14 mouse cellular contexts compared by ENCODE assay signal in genomic region chr5:9358076-9358475, GRCm38 (mm10).
A peak's percentile ranks its signal among the peaks of the same experiment; 100 is the strongest.
DNase-seq lines count a peak whose midpoint lies in the region; ATAC-seq lines count a peak whose summit lies in the region.
"Had no signal": no experiment of that assay in that cellular context is flagged by ENCODE, and none has a peak within 500 bp of the region (broad histone marks: within the 10 kb centered on the region; RNA-seq: fewer than 3 reads in every experiment).

No protein-coding gene starts in this region.

- H3K36me3 ChIP-seq in forebrain, embryonic 12.5 days (replicated peaks), result no peaks in the 10 kb centered on the region
- no peaks in the 10 kb centered on the region for H3K36me3 ChIP-seq in forebrain, embryonic 11.5 days (ENCODE audit: control insufficient read depth, insufficient read depth, low read length)
- no peaks in the 10 kb centered on the region for H3K36me3 ChIP-seq in forebrain, embryonic 16.5 days (ENCODE audit: control insufficient read depth, insufficient read depth)
- no peaks in the 10 kb centered on the region for H3K36me3 ChIP-seq in midbrain, embryonic 12.5 days
- H3K36me3 ChIP-seq: limb, embryonic 12.5 days had no signal

- H3K27ac ChIP-seq in forebrain, embryonic 12.5 days, result no peak overlapping the region
- no peak overlapping the region for H3K27ac ChIP-seq in forebrain, embryonic 11.5 days (ENCODE audit: low read depth, low read length)
- no peak overlapping the region for H3K27ac ChIP-seq in forebrain, embryonic 16.5 days (ENCODE audit: low read length)
- H3K27ac ChIP-seq in midbrain, embryonic 12.5 days (replicated peaks), result 0 out of 2 replicates have a peak overlapping the region, but pooled peaks have one; percentile 54
- H3K27ac ChIP-seq: limb, embryonic 12.5 days had no signal

- no peak overlapping the region for H3K9ac ChIP-seq in forebrain, embryonic 12.5 days
- H3K9ac ChIP-seq in forebrain, embryonic 11.5 days (ENCODE audit: low read length), result no peak overlapping the region
- no peak overlapping the region for H3K9ac ChIP-seq in forebrain, embryonic 16.5 days (replicated peaks; ENCODE audit: low read depth, low read length)
- no peak overlapping the region for H3K9ac ChIP-seq in midbrain, embryonic 12.5 days (replicated peaks)
- H3K9ac ChIP-seq: limb, embryonic 12.5 days had no signal

- no peaks in the 10 kb centered on the region for H3K9me3 ChIP-seq in forebrain, embryonic 12.5 days
- no peaks in the 10 kb centered on the region for H3K9me3 ChIP-seq in forebrain, embryonic 11.5 days (ENCODE audit: control insufficient read depth, low read length)
- no peaks in the 10 kb centered on the region for H3K9me3 ChIP-seq in forebrain, embryonic 16.5 days (ENCODE audit: control insufficient read depth, low read length)
- H3K9me3 ChIP-seq in midbrain, embryonic 12.5 days, result no peaks in the 10 kb centered on the region
- H3K9me3 ChIP-seq: limb, embryonic 12.5 days had no signal

- DNase-seq in forebrain, embryonic 11.5 days (ENCODE audit: low spot score), result no peak
- DNase-seq in retina, embryonic 14.5 days (ENCODE audit: low spot score), result peak; percentile 46
- no peak for DNase-seq in testis, postnatal 10 days (ENCODE audit: low spot score)
- DNase-seq in heart, adult 11 months, result no peak
- DNase-seq: cerebellum, adult 8-10 months; heart, postnatal 36 days; kidney, adult 9 months; lung, postnatal 36 days had no signal

- H3K4me1 ChIP-seq in forebrain, embryonic 12.5 days, result peaks cover 9% of the 10 kb centered on the region
- H3K4me1 ChIP-seq in forebrain, embryonic 11.5 days (replicated peaks; ENCODE audit: control insufficient read depth, insufficient read depth, low read length), result no peaks in the 10 kb centered on the region
- peaks cover 6% of the 10 kb centered on the region for H3K4me1 ChIP-seq in forebrain, embryonic 16.5 days (replicated peaks; ENCODE audit: control insufficient read depth, insufficient read depth, low read length)
- peaks cover 9% of the 10 kb centered on the region; the same call in 1 of the 2 replicates for H3K4me1 ChIP-seq in midbrain, embryonic 12.5 days
- H3K4me1 ChIP-seq: limb, embryonic 12.5 days had no signal

- H3K27me3 ChIP-seq in forebrain, embryonic 12.5 days, result no peaks in the 10 kb centered on the region
- no peaks in the 10 kb centered on the region for H3K27me3 ChIP-seq in forebrain, embryonic 11.5 days (ENCODE audit: control insufficient read depth, insufficient read depth, low read length)
- no peaks in the 10 kb centered on the region for H3K27me3 ChIP-seq in forebrain, embryonic 16.5 days (replicated peaks; ENCODE audit: control insufficient read depth, insufficient read depth, low read length)
- H3K27me3 ChIP-seq in midbrain, embryonic 12.5 days, result no peaks in the 10 kb centered on the region
- H3K27me3 ChIP-seq: limb, embryonic 12.5 days had no signal

- no peak overlapping the region for H3K4me2 ChIP-seq in forebrain, embryonic 12.5 days
- no peak overlapping the region for H3K4me2 ChIP-seq in forebrain, embryonic 11.5 days (ENCODE audit: low read depth, low read length, severe bottlenecking)
- no peak overlapping the region for H3K4me2 ChIP-seq in forebrain, embryonic 16.5 days (ENCODE audit: low read length)
- no peak overlapping the region for H3K4me2 ChIP-seq in midbrain, embryonic 12.5 days (replicated peaks)
- H3K4me2 ChIP-seq: limb, embryonic 12.5 days had no signal

- ATAC-seq in forebrain, embryonic 12.5 days (ENCODE audit: low FRiP score), result peak; percentile 69
- no peak; the same call in 1 of the 2 replicates for ATAC-seq in forebrain, embryonic 11.5 days (replicated peaks; ENCODE audit: low FRiP score)
- ATAC-seq in forebrain, embryonic 16.5 days, result peak; percentile 82
- ATAC-seq in midbrain, embryonic 12.5 days (ENCODE audit: low FRiP score, low read depth), result peak; percentile 69
- no peak for ATAC-seq in erythroid progenitor cell, adult 5-6 weeks (replicated peaks; ENCODE audit: low FRiP score, poor library complexity, severe bottlenecking)

- H3K4me3 ChIP-seq in forebrain, embryonic 12.5 days (replicated peaks), result no peak overlapping the region
- no peak overlapping the region for H3K4me3 ChIP-seq in forebrain, embryonic 11.5 days (ENCODE audit: low read depth, low read length)
- no peak overlapping the region for H3K4me3 ChIP-seq in forebrain, embryonic 16.5 days (replicated peaks; ENCODE audit: low read length)
- H3K4me3 ChIP-seq in midbrain, embryonic 12.5 days, result no peak overlapping the region
- H3K4me3 ChIP-seq: erythroblast, embryonic 14.5 days; limb, embryonic 12.5 days had no signal

- WGBS in forebrain, embryonic 12.5 days, result 37% methylated on average over 2 of the region's 2 CpGs
- 46% methylated on average over 2 of the region's 2 CpGs for WGBS in forebrain, embryonic 11.5 days
- 14% methylated on average over 2 of the region's 2 CpGs for WGBS in forebrain, embryonic 16.5 days
- 49% methylated on average over 2 of the region's 2 CpGs for WGBS in midbrain, embryonic 12.5 days

Comparison
In these comparisons a context has a peak if more than half of its experiments do, and no peak if none do; other contexts are left out.
1. ATAC-seq: peak in forebrain, embryonic 12.5 days (single experiment), forebrain, embryonic 16.5 days (single experiment) and midbrain, embryonic 12.5 days (single experiment); none in forebrain, embryonic 11.5 days (single experiment) and erythroid progenitor cell, adult 5-6 weeks (single experiment).